Mouse (Mus musculus): ENCODE results near the gene Ifi207. TPM values are rescaled to one million over a fixed set of nuclear protein-coding genes. Genes with fewer than 3 reads are reported as not detected.
"Not testable (repeated sequence)": the region's sequence is repeated elsewhere in the genome, so short reads cannot be mapped to it uniquely, and the experiment has no call there.

The Ifi207 gene
- total RNA-seq (2021), result under 1 TPM; 0.17 to 0.18 TPM
- long read RNA-seq, experiment 1, result 0 reads
- long read RNA-seq, experiment 2, partial matches to known transcripts, result 0 of 1 reads
- long read RNA-seq, experiment 2, other reads (novel, unspliced or antisense), result 0 of 1 reads

- DNase-seq (ENCODE audit: low spot score in 2 of 2), result no peak
Measured at GRCm38 (mm10) chr1:173741656-173742055, at the start of gene Ifi207. Gene Ifi207, minus strand, starts transcription at chr1:173741747.

- not testable (repeated sequence) for DNase-seq (ENCODE audit: low spot score in 2 of 2)
Measured at GRCm38 (mm10) chr1:173773457-173773856, 31.9 kb upstream of the Ifi207 start.

- DNase-seq (ENCODE audit: low spot score in 2 of 2), result not testable (repeated sequence)
Measured at GRCm38 (mm10) chr1:173766848-173767617, 25.5 kb upstream of the Ifi207 start, which contains the start of gene Ifi204. Gene Ifi204, minus strand, starts transcription at chr1:173766943.

- DNase-seq (ENCODE audit: low spot score in 2 of 2), result not testable (repeated sequence)
Measured at GRCm38 (mm10) chr1:173760032-173760431, 18.5 kb upstream of the Ifi207 start.

- DNase-seq (ENCODE audit: low spot score in 2 of 2), result no peak
Measured at GRCm38 (mm10) chr1:173742262-173742661, 715 bp upstream of the Ifi207 start.

- DNase-seq (ENCODE audit: low spot score in 2 of 2), result no peak
Measured at GRCm38 (mm10) chr1:173740537-173740936, 1.0 kb downstream of the Ifi207 start.

- DNase-seq (ENCODE audit: low spot score in 2 of 2), result no peak
Measured at GRCm38 (mm10) chr1:173736986-173737385, 4.6 kb downstream of the Ifi207 start.

- not testable (repeated sequence) for DNase-seq (ENCODE audit: low spot score in 2 of 2)
Measured at GRCm38 (mm10) chr1:173735015-173735414, 6.5 kb downstream of the Ifi207 start.

- DNase-seq (ENCODE audit: low spot score in 2 of 2), result no peak
Measured at GRCm38 (mm10) chr1:173733219-173733618, 8.3 kb downstream of the Ifi207 start.

- DNase-seq (ENCODE audit: low spot score in 2 of 2), result no peak
Measured at GRCm38 (mm10) chr1:173694270-173694669, 47.3 kb downstream of the Ifi207 start.

- not testable (repeated sequence) for DNase-seq (ENCODE audit: low spot score in 2 of 2)
Measured at GRCm38 (mm10) chr1:173678605-173679004, 62.9 kb downstream of the Ifi207 start.

GRCm38 (mm10) chr1:173673458-173674097, 68.0 kb downstream of the Ifi207 start, which contains the start of gene Ifi208:
Gene Ifi208, plus strand, starts transcription at chr1:173673675.
- DNase-seq (ENCODE audit: low spot score in 2 of 2), result not testable (repeated sequence)

Other genes starting within 250 kb of the Ifi207 start
- gene Ifi214, start 205.8 kb downstream of the Ifi207 start, total RNA-seq (2021), result not detected
- not detected for gene Ifi213, start 142.5 kb downstream of the Ifi207 start, total RNA-seq (2021)
- not detected for gene Ifi209, start 110.8 kb downstream of the Ifi207 start, total RNA-seq (2021)
- gene Ifi208, start 68.1 kb downstream of the Ifi207 start, total RNA-seq (2021), result not detected
- under 1 TPM; 0.33 to 0.85 TPM for gene Ifi204, start 25.2 kb upstream of the Ifi207 start, total RNA-seq (2021)
- gene Ifi211, start 171.3 kb upstream of the Ifi207 start, total RNA-seq (2021), result not detected
- 10 to 100 TPM; 21.9 TPM for gene Mndal, start 200.7 kb upstream of the Ifi207 start, total RNA-seq (2021)
- gene Ifi203, start 200.9 kb upstream of the Ifi207 start, total RNA-seq (2021), result 10 to 100 TPM; 10.2 to 11.9 TPM
- gene Ifi202b, start 241.0 kb upstream of the Ifi207 start, total RNA-seq (2021), result not detected